Mouse (Mus musculus): ENCODE data around the gene Pef1.

DNA sequence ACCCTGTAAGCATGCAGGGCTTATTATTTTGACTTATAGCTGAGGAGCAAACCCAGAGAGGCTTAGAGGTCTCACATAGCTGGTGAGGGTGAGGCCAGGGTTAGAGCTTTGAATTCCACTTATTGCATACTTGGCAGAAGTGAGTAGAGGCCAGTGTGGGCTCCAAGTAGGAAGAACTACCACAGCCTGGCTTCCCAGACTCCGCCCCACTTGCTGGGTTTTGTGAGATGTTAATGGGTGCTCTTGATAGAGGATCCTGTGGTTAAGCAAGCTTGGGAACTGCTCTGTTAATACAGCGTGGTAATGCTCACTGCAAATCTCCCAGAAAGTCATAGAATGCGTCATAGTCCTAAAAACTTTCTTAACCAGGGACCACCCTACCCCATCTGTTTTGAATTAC, 6.6 kb downstream of the Pef1 start:
- no peak for TF ChIP-seq CTCF (IDR thresholded peaks at IDR 0.05; ENCODE audit: low read depth, low read length)
- no peak for TF ChIP-seq POLR2A (IDR thresholded peaks at IDR 0.05; ENCODE audit: borderline replicate concordance, low read depth, low read length)

Measured in bone marrow macrophage, adult 2 months (primary cell).